Mouse (Mus musculus) stomach, postnatal 0 days (tissue): Measurements from ENCODE around the gene Alx3. TPM values are rescaled to one million over a fixed set of nuclear protein-coding genes. Genes with fewer than 3 reads are reported as not detected.

Experiments
- ATAC-seq: fragments of 200-750 bp; cut with Nextera tagmentation; 2 replicates; pipeline ENCODE4 v1.8.0; 2017; ENCODE audit not compliant: low FRiP score, low TSS enrichment
- DNase-seq: peaks from one replicate; pipeline ENCODE4 v3.0.0-alpha.2; 2016; ENCODE audit warnings: low spot score
- H3K27ac ChIP-seq: fragments of 300-500 bp; sonication (generic); replicated peaks from 2 replicates; pipeline ENCODE4 v1.5.1; 2014; ENCODE audit warnings: mild to moderate bottlenecking, control low read depth
- H3K27me3 ChIP-seq: fragments of 300-500 bp; sonication (generic); 2 replicates; pipeline ENCODE4 v1.6.1; 2014; ENCODE audit warnings: low read length; ENCODE audit not compliant: control insufficient read depth, insufficient read depth
- H3K36me3 ChIP-seq: fragments of 300-500 bp; sonication (generic); 2 replicates; pipeline ENCODE4 v1.6.1; 2014; ENCODE audit warnings: low read length, mixed read lengths; ENCODE audit not compliant: control insufficient read depth, insufficient read depth
- H3K4me1 ChIP-seq: fragments of 300-500 bp; sonication (generic); replicated peaks from 2 replicates; pipeline ENCODE4 v1.6.1; 2014; ENCODE audit warnings: antibody characterized with exemption; ENCODE audit not compliant: control insufficient read depth, insufficient read depth
- H3K4me2 ChIP-seq: fragments of 300-500 bp; sonication (generic); replicated peaks from 2 replicates; pipeline ENCODE4 v1.6.1; 2014; ENCODE audit warnings: low read depth, mild to moderate bottlenecking, control low read depth, moderate library complexity
- H3K4me3 ChIP-seq: fragments of 300-500 bp; sonication (generic); 2 replicates; pipeline ENCODE4 v1.5.1; 2014; ENCODE audit warnings: low read depth, low read length, control low read depth
- H3K9ac ChIP-seq: fragments of 300-500 bp; sonication (generic); 2 replicates; pipeline ENCODE4 v1.6.1; 2014; ENCODE audit warnings: mild to moderate bottlenecking, low read length, control low read depth, mixed read lengths
- H3K9me3 ChIP-seq: fragments of 300-500 bp; sonication (generic); 2 replicates; pipeline ENCODE4 v1.6.1; 2016; ENCODE audit warnings: low read length; ENCODE audit not compliant: control insufficient read depth
- CTCF ChIP-seq: IDR thresholded peaks from 2 replicates; pipeline ENCODE4 v1.5.1; 2016; ENCODE audit warnings: antibody characterized with exemption, low read depth, mild to moderate bottlenecking, moderate library complexity
- EP300 ChIP-seq: optimal IDR thresholded peaks from 2 replicates; pipeline ENCODE3; 2016; ENCODE audit warnings: antibody characterized with exemption
- WGBS: fragments of 180-500 bp; shearing (Covaris S2); extraction: QIAGEN DNeasy Blood & Tissue Kit; methylation state at CpG from one replicate; pipeline ENCODE4 v1.1.7; 2014; 5-methylcytosine and 5-hydroxymethylcytosine counted together
- polyA plus RNA-seq: library from polyadenylated mRNA; unstranded; fragments of >200 nt; fragmentation: Nextera tagmentation; extraction: Ambion mirVana; gene quantifications from 2 replicates; pipeline ENCODE4 v1.2.1, GENCODE M21; 2015

Gene Alx3
- polyA plus RNA-seq, 1 experiment from 2014 or later = not detected

DNA sequence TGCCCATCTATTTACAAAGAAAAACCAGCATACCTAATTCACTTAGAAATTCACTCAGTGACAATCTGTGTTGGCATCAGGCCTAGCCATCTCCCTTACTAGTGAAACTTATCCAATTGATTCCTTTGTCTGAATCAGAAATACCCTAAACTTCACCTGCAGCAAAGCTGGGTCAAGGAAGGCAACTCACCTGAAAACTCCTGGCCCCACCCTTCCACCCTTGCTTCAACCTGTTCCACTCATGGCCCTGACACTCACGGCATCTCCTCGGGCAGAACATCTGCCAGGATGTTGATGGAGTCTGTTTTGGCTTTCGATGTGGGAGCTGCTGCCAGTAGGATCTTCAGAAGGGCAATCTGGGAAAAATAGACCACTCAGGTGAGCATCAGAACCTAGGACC is 23.0 kb downstream of the Alx3 start:
- Histone ChIP-seq H3K9ac (no peak overlapping the region), H3K4me2 (no peak overlapping the region), H3K27ac (no peak overlapping the region), H3K4me3 (no peak overlapping the region), H3K4me1 (no peaks in the 10 kb centered on the region), H3K27me3 (no peaks in the 10 kb centered on the region), H3K9me3 (no peaks in the 10 kb centered on the region), H3K36me3 (peaks cover 50% of the 10 kb centered on the region)
- no peak for DNase-seq
- ATAC-seq = no peak
- 87% methylated on average over 3 of the region's 3 CpGs for WGBS
- TF ChIP-seq EP300 (no peak), CTCF (no peak)

GRCm38 (mm10) chr3:107619911-107620310 is 25.1 kb downstream of the Alx3 start:
- H3K9ac ChIP-seq = no peak overlapping the region
- no peak for TF ChIP-seq CTCF
- TF ChIP-seq EP300 = no peak
- WGBS = 87% methylated on average over 6 of the region's 6 CpGs
- H3K4me3 ChIP-seq = no peak overlapping the region
- H3K9me3 ChIP-seq = no peaks in the 10 kb centered on the region
- no peaks in the 10 kb centered on the region for H3K4me1 ChIP-seq
- ATAC-seq (no peak), DNase-seq (no peak)
- H3K27me3 ChIP-seq = no peaks in the 10 kb centered on the region
- peaks cover 38% of the 10 kb centered on the region for H3K36me3 ChIP-seq
- no peak overlapping the region for H3K4me2 ChIP-seq
- H3K27ac ChIP-seq = no peak overlapping the region

DNA sequence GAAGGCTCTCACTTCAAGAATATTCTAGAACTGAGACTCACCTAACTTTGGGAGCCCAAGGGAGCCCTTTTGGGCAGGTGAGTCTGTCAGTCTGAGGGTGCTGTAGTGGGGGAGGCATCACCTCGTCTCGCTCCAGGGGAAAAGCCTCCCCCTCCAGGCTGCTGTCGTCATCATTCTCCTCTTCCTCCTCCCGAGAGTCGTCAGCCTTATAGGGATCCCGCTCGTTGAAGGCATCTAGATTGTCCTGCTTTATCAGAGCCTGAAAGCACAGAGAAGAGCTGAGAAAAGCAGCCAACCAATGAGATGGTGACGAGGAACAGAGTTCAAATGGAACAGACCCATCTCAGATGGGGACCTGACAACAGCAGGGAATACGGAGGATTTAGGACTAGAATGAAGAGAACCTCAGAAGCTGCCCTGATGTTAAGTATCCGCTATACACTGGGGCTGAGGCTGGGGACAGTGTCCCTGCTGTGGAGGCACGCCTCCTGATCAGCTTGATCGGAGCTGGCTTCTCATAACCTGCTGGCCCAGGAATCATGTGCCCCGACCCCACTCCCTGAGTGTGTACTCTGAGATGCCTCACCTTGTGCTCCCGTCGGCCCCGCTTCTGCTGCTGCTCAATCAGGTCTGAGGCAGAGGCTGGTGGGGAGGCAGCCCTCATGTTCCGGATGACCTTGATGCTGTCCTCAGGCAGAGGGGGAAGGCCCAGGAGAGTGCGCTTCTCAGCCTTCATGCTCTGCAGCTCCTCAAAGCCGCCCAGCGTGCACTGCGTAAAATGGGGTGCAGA is 26.6 kb downstream of the Alx3 start:
- TF ChIP-seq CTCF = no peak
- TF ChIP-seq EP300 = no peak
- Histone ChIP-seq H3K9ac (no peak overlapping the region), H3K4me1 (no peaks in the 10 kb centered on the region), H3K27me3 (no peaks in the 10 kb centered on the region), H3K4me2 (no peak overlapping the region), H3K9me3 (no peaks in the 10 kb centered on the region), H3K27ac (no peak overlapping the region), H3K36me3 (peaks cover 31% of the 10 kb centered on the region), H3K4me3 (no peak overlapping the region)
- ATAC-seq (peak; percentile 24; the same call in 1 of the 2 replicates), DNase-seq (no peak)
- WGBS = 95% methylated on average over 21 of the region's 21 CpGs

DNA sequence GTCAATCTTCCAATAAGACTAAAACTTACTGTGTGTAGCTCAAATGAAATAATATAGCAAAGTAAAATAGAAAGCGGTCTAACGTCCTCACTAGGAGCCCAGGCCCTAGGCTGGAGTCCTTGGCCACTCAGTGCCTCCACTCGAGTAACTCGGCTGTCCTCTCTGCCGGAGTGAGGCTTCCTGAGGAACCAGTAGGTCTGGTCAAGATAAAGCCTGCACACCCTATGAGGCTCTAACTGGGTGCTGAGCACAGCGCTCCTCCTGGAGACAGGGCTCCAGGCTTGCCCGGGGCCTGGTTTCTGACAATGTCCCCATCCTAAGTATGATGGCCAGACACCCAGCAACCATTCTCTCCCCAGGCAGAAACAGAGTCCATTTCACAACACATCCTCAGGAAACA is 27.7 kb downstream of the Alx3 start:
- Histone ChIP-seq H3K36me3 (peaks cover 35% of the 10 kb centered on the region), H3K9me3 (no peaks in the 10 kb centered on the region), H3K9ac (no peak overlapping the region), H3K4me1 (no peaks in the 10 kb centered on the region), H3K4me3 (no peak overlapping the region), H3K27me3 (no peaks in the 10 kb centered on the region), H3K27ac (no peak overlapping the region), H3K4me2 (no peak overlapping the region)
- no peak for ATAC-seq
- TF ChIP-seq CTCF (no peak), EP300 (no peak)
- no peak for DNase-seq
- 93% methylated on average over 7 of the region's 7 CpGs for WGBS

DNA sequence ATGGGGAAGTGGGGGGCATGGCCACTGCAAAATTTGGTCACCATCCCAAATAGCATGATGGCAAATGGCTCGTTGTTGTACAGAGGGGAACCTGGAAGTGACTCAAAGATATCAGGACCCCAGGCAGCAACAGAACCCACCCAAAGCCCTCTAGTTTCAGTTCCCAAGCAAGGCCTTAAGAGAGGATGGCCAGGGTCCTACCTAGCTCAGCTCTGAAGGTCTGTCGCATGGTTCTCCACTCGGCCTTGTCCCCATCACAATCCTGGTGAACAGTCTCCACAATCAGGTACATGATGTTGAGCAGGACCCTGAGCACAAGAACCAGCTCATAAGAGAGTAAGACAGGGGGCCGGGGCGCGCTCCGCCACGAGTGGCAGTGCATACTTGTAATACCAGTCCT is 29.6 kb downstream of the Alx3 start:
- no peaks in the 10 kb centered on the region for H3K27me3 ChIP-seq
- TF ChIP-seq EP300 (no peak), CTCF (no peak)
- H3K9me3 ChIP-seq = no peaks in the 10 kb centered on the region
- no peak overlapping the region for H3K4me2 ChIP-seq
- H3K9ac ChIP-seq = no peak overlapping the region
- no peak overlapping the region for H3K4me3 ChIP-seq
- 95% methylated on average over 8 of the region's 8 CpGs for WGBS
- peaks cover 22% of the 10 kb centered on the region for H3K36me3 ChIP-seq
- H3K27ac ChIP-seq = no peak overlapping the region
- no peak for ATAC-seq
- H3K4me1 ChIP-seq = no peaks in the 10 kb centered on the region
- no peak for DNase-seq

GRCm38 (mm10) chr3:107625536-107625935 is 30.7 kb downstream of the Alx3 start:
- no peaks in the 10 kb centered on the region for H3K4me1 ChIP-seq
- no peak overlapping the region for H3K27ac ChIP-seq
- ATAC-seq (no peak), DNase-seq (no peak)
- H3K4me2 ChIP-seq = no peak overlapping the region
- H3K36me3 ChIP-seq = peaks cover 22% of the 10 kb centered on the region
- H3K27me3 ChIP-seq = no peaks in the 10 kb centered on the region
- no peak overlapping the region for H3K4me3 ChIP-seq
- TF ChIP-seq CTCF (no peak), EP300 (no peak)
- H3K9me3 ChIP-seq = no peaks in the 10 kb centered on the region
- WGBS = 93% methylated on average over 8 of the region's 8 CpGs
- H3K9ac ChIP-seq = no peak overlapping the region
